Mouse (Mus musculus) cerebellum, postnatal 25 days (tissue): ENCODE measurements at regions not wholly inside any gene's neighbourhood (a gene's known extent, or its start where the extent isn't known, plus 50 kb on each side); places are given as distances from the start of the nearest gene placed in this dataset.

Experiments
- DNase-seq, 2 experiments: peaks; one replicate each; pipeline ENCODE4 v3.0.0; 2021; ENCODE audit warnings: mixed read lengths in 2 of 2

- no peak for DNase-seq
Measured at GRCm38 (mm10) chr13:43975281-43975680, 190.7 kb downstream of the Cd83 start.

- no peak for DNase-seq
Measured at GRCm38 (mm10) chr13:43975801-43976200, 191.2 kb downstream of the Cd83 start.

- DNase-seq, result no peak
Measured at GRCm38 (mm10) chr13:43976676-43977075, 192.1 kb downstream of the Cd83 start.

- DNase-seq, result no peak
Measured at GRCm38 (mm10) chr13:43987338-43987737, 202.8 kb downstream of the Cd83 start.

- DNase-seq, result no peak
Measured at GRCm38 (mm10) chr13:43988421-43988820, 203.8 kb downstream of the Cd83 start.

GRCm38 (mm10) chr13:43990281-43991101, 205.9 kb downstream of the Cd83 start:
- peak; percentile 58 to 63 for DNase-seq

- peak in 1 of 2 experiments; percentile 30 for DNase-seq
Measured at GRCm38 (mm10) chr13:43991774-43992173, 207.2 kb downstream of the Cd83 start.

GRCm38 (mm10) chr13:43992968-43993367, 208.4 kb downstream of the Cd83 start:
- no peak for DNase-seq

- DNase-seq, result no peak
Measured at GRCm38 (mm10) chr13:43994361-43994760, 209.8 kb downstream of the Cd83 start.

GRCm38 (mm10) chr13:43995623-43996022, 211.0 kb downstream of the Cd83 start:
- no peak for DNase-seq

- DNase-seq, result no peak
Measured at GRCm38 (mm10) chr13:44001861-44002545, 217.4 kb downstream of the Cd83 start.

- DNase-seq, result no peak
Measured at GRCm38 (mm10) chr13:44012868-44013267, 228.3 kb downstream of the Cd83 start.

GRCm38 (mm10) chr13:44018489-44019303, 234.1 kb downstream of the Cd83 start:
- no peak for DNase-seq

GRCm38 (mm10) chr13:44019304-44019583, 234.7 kb downstream of the Cd83 start:
- no peak for DNase-seq

GRCm38 (mm10) chr13:44020851-44021250, 236.3 kb downstream of the Cd83 start:
- no peak for DNase-seq

GRCm38 (mm10) chr13:44022106-44022505, 237.5 kb downstream of the Cd83 start:
- no peak for DNase-seq

GRCm38 (mm10) chr13:44024612-44025011, 240.0 kb downstream of the Cd83 start:
- DNase-seq, result no peak

- no peak for DNase-seq
Measured at GRCm38 (mm10) chr13:44026321-44027255, 242.0 kb downstream of the Cd83 start.

GRCm38 (mm10) chr13:44028081-44028480, 243.5 kb downstream of the Cd83 start:
- no peak for DNase-seq

GRCm38 (mm10) chr13:44030590-44030989, 246.0 kb downstream of the Cd83 start:
- DNase-seq, result peak; percentile 29 to 32

- DNase-seq, result no peak
Measured at GRCm38 (mm10) chr13:44037774-44038294, 253.3 kb downstream of the Cd83 start.

- DNase-seq, result peak in 1 of 2 experiments; percentile 24
Measured at GRCm38 (mm10) chr13:44038322-44038721, 253.7 kb downstream of the Cd83 start.
